Mouse (Mus musculus): ENCODE results near the gene Bad. TPM values are rescaled to one million over a fixed set of nuclear protein-coding genes. Genes with fewer than 3 reads are reported as not detected.
"Not testable (repeated sequence)": the region's sequence is repeated elsewhere in the genome, so short reads cannot be mapped to it uniquely, and the experiment has no call there.

The Bad gene
- polyA plus RNA-seq, 2 experiments: 76.5 to 77.5 TPM

GRCm38 (mm10) chr19:6907811-6908540, 33.7 kb upstream of the Bad start:
- H3K27me3 ChIP-seq (ENCODE audit: control insufficient read depth, insufficient read depth, low read length): no peaks in the 10 kb centered on the region
- peaks cover 43% of the 10 kb centered on the region for H3K36me3 ChIP-seq (ENCODE audit: control insufficient read depth, insufficient read depth, low read length)
- WGBS: 83% methylated on average over 7 of the region's 7 CpGs
- no peak for DNase-seq (ENCODE audit: low spot score)
- peak overlapping the region; percentile 82 for H3K4me2 ChIP-seq (replicated peaks; ENCODE audit: low read depth, low read length, severe bottlenecking)
- H3K27ac ChIP-seq (replicated peaks; ENCODE audit: low read depth, low read length): no peak overlapping the region
- H3K4me3 ChIP-seq (replicated peaks; ENCODE audit: low read length): peak overlapping the region; percentile 67
- peaks cover 12% of the 10 kb centered on the region for H3K4me1 ChIP-seq (ENCODE audit: control insufficient read depth, insufficient read depth, low read length)
- TF ChIP-seq POLR2A (IDR thresholded peaks at IDR 0.05; ENCODE audit: borderline replicate concordance, extremely low read depth, insufficient read depth, insufficient read length): no peak
- peak overlapping the region; percentile 2; the same call in 1 of the 2 replicates for H3K9ac ChIP-seq (ENCODE audit: low read depth, low read length, severe bottlenecking)
- ATAC-seq (ENCODE audit: low FRiP score, low read depth): no peak
- H3K9me3 ChIP-seq (ENCODE audit: control insufficient read depth, low read length): no peaks in the 10 kb centered on the region

DNA sequence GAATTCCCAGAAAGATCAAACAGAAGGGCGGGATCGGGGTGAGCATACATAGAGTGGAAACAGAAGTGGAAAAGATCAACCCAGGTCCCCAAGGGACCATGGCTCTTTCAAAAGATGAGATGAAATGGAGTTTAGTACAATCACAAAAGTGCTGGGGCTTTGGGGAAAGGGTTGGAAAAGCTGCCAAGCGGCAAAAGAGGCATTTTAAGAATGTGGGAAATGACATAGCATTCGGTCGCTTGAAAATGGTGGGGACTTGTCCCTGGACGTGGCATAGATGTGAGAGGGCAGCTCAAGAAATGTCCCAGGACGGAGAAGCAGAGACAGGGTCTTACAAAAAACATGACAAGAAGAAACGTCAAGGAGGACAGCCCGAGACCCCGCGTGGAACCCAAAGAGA, 32.6 kb upstream of the Bad start:
- Histone ChIP-seq H3K4me3 (replicated peaks; ENCODE audit: low read length) (peak overlapping the region; percentile 67), H3K27ac (replicated peaks; ENCODE audit: low read depth, low read length) (peak overlapping the region; percentile 99), H3K4me1 (ENCODE audit: control insufficient read depth, insufficient read depth, low read length) (peaks cover 12% of the 10 kb centered on the region), H3K27me3 (ENCODE audit: control insufficient read depth, insufficient read depth, low read length) (no peaks in the 10 kb centered on the region), H3K36me3 (ENCODE audit: control insufficient read depth, insufficient read depth, low read length) (peaks cover 48% of the 10 kb centered on the region), H3K9ac (ENCODE audit: low read depth, low read length, severe bottlenecking) (peak overlapping the region; percentile 67), H3K9me3 (ENCODE audit: control insufficient read depth, low read length) (no peaks in the 10 kb centered on the region), H3K4me2 (replicated peaks; ENCODE audit: low read depth, low read length, severe bottlenecking) (peak overlapping the region; percentile 82)
- ATAC-seq (ENCODE audit: low FRiP score, low read depth) (no peak), DNase-seq (ENCODE audit: low spot score) (peak; percentile 31)
- TF ChIP-seq POLR2A (IDR thresholded peaks at IDR 0.05; ENCODE audit: borderline replicate concordance, extremely low read depth, insufficient read depth, insufficient read length): no peak
- 7% methylated on average over 11 of the region's 11 CpGs for WGBS

- H3K9me3 ChIP-seq (ENCODE audit: control insufficient read depth, low read length): no peaks in the 10 kb centered on the region
Measured at GRCm38 (mm10) chr19:6909507-6910289, 32.0 kb upstream of the Bad start, which contains the start of the genes Trmt112 and Prdx5. Trmt112 (plus strand) TSS chr19:6909698. Prdx5 (minus strand) TSS chr19:6910106.

GRCm38 (mm10) chr19:6910306-6910705, 31.4 kb upstream of the Bad start:
- H3K27me3 ChIP-seq (ENCODE audit: control insufficient read depth, insufficient read depth, low read length); H3K9me3 ChIP-seq (ENCODE audit: control insufficient read depth, low read length): not testable (repeated sequence)
- DNase-seq (ENCODE audit: low spot score) (peak; percentile 29), ATAC-seq (ENCODE audit: low FRiP score, low read depth) (peak; percentile 25)
- peaks cover 44% of the 10 kb centered on the region for H3K36me3 ChIP-seq (ENCODE audit: control insufficient read depth, insufficient read depth, low read length)
- peak overlapping the region; percentile 99 for H3K27ac ChIP-seq (replicated peaks; ENCODE audit: low read depth, low read length)
- peak overlapping the region; percentile 67 for H3K4me3 ChIP-seq (replicated peaks; ENCODE audit: low read length)
- peaks cover 12% of the 10 kb centered on the region for H3K4me1 ChIP-seq (ENCODE audit: control insufficient read depth, insufficient read depth, low read length)
- H3K9ac ChIP-seq (ENCODE audit: low read depth, low read length, severe bottlenecking): peak overlapping the region; percentile 67
- peak overlapping the region; percentile 82 for H3K4me2 ChIP-seq (replicated peaks; ENCODE audit: low read depth, low read length, severe bottlenecking)
- under 1% methylated on average over 29 of the region's 30 CpGs for WGBS

More at GRCm38 (mm10) chr19:6909507-6910289, 32.0 kb upstream of the Bad start, which contains the start of the genes Trmt112 and Prdx5:
- Histone ChIP-seq H3K4me3 (replicated peaks; ENCODE audit: low read length) (peak within 1 kb of the TSS; percentile 67), H3K9ac (ENCODE audit: low read depth, low read length, severe bottlenecking) (peak within 1 kb of the TSS; percentile 67), H3K4me2 (replicated peaks; ENCODE audit: low read depth, low read length, severe bottlenecking) (peak within 1 kb of the TSS; percentile 82), H3K36me3 (ENCODE audit: control insufficient read depth, insufficient read depth, low read length) (peaks cover 48% of the 10 kb centered on the region), H3K27me3 (ENCODE audit: control insufficient read depth, insufficient read depth, low read length) (no peaks in the 10 kb centered on the region), H3K4me1 (ENCODE audit: control insufficient read depth, insufficient read depth, low read length) (peaks cover 12% of the 10 kb centered on the region), H3K27ac (replicated peaks; ENCODE audit: low read depth, low read length) (peak within 1 kb of the TSS; percentile 99)
- ATAC-seq (ENCODE audit: low FRiP score, low read depth) (peak; percentile 92), DNase-seq (ENCODE audit: low spot score) (peak; percentile 95)
- 1% methylated on average over 65 of the region's 65 CpGs for WGBS
- peak; percentile 55; the same call in 1 of the 2 replicates for TF ChIP-seq POLR2A (IDR thresholded peaks at IDR 0.05; ENCODE audit: borderline replicate concordance, extremely low read depth, insufficient read depth, insufficient read length)

Data from limb, embryonic 14.5 days (tissue).